Mouse (Mus musculus) cerebellum, adult 2 months (tissue): ENCODE measurements around the gene Fam69a.

Experiments used
- CTCF ChIP-seq: fragments of 200-500 bp; IDR thresholded peaks from 2 replicates; pipeline ENCODE4 v1.5.1; 2011; ENCODE audit warnings: low read depth, mild to moderate bottlenecking, control low read depth, low read length, moderate library complexity, borderline replicate concordance; ENCODE audit not compliant: insufficient read depth
- POLR2A ChIP-seq: fragments of 200-500 bp; IDR thresholded peaks from 2 replicates; pipeline ENCODE4 v1.6.1; 2011; ENCODE audit warnings: low read length, control low read depth, borderline replicate concordance; ENCODE audit not compliant: insufficient read depth

GRCm38 (mm10) chr5:108031267-108031666, 44.4 kb upstream of the Fam69a start:
- TF ChIP-seq CTCF (no peak), POLR2A (no peak)
